Mouse (Mus musculus) T-helper 2 cell (primary cell): ENCODE measurements at regions not wholly inside any gene's neighbourhood (a gene's known extent, or its start where the extent isn't known, plus 50 kb on each side); places are given as distances from the start of the nearest gene placed in this dataset.

Experiments used
- in situ Hi-C: fragments of 300-600 bp; cut with MboI, MseI; formaldehyde crosslinking; loops from one replicate; pipeline ENCODE4 v1.15.1; 2025; ENCODE audit warnings: high pct_unique_total_duplicates

- in situ Hi-C loops: no loop called here
Observed at GRCm38 (mm10) chr1:48383590-48383989, 1490.9 kb upstream of the Slc39a10 start.

DNA sequence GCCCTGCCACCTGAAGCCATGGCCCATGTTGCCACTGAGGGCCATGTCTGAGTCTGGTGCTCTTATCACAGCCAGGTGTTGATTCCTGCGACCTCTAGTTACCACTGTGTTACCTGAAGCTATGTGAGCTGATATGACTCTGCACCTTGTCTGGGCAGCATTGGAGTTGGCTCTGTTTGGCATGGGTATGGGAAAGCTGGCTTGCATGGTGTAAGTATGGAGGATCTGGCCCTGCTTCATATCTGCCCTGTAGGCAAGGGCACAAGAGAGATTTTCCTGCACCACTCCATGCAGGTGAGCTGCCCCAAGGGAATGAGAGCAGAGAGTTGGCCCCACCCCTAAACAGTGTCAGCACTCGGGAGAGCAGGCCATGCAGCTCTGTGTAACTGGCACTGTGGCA lies 1487.5 kb upstream of the Slc39a10 start:
- in situ Hi-C loops: no loop called here

DNA sequence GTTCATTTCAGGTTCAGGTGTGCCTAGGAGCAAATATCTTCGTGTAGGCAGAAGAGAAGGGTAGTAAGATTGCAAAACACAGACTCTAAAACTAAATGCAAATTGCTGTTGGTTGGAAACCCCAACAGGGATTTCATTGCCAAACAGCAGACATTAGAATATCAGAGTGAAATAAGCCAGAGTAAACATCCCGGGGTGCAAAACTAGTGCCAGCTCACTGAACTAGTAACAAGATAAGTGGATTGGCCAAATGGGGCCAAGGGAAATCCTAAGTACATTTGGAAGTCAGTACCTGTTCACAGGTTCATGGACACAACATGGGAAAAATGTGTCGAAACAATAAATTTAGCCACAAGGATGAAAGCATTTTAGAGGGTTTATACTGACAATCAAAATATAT lies 1458.8 kb upstream of the Slc39a10 start:
- in situ Hi-C loops: no loop called here

- in situ Hi-C loops: loop anchor here (25.0 kb wide), 1 partner anchor 1519 kb away; no protein-coding TSS in a partner anchor
Observed at GRCm38 (mm10) chr1:48342963-48343362, 1450.3 kb upstream of the Slc39a10 start.
